Mouse (Mus musculus) inflammation-experienced regulatory T-cells, adult 16 weeks (primary cell): ENCODE results near the gene Olfr572. TPM values are rescaled to one million over a fixed set of nuclear protein-coding genes. Genes with fewer than 3 reads are reported as not detected.

ENCODE experiments used
- polyA plus RNA-seq: library from polyadenylated mRNA; unstranded; fragments of 100-300 nt; shearing (Covaris generic); gene quantifications from one replicate; pipeline ENCODE4 v1.2.1, GENCODE M21; 2017

The Olfr572 gene
- polyA plus RNA-seq = not detected

GRCm38 (mm10) chr7:102924109-102924508 is at the start of gene Olfr572:
Olfr572 (plus strand) TSS chr7:102924409.

GRCm38 (mm10) chr7:102876822-102877221 is 47.4 kb upstream of the Olfr572 start, which contains the start of gene Olfr568:
Olfr568 (plus strand) TSS chr7:102877122.

GRCm38 (mm10) chr7:102890782-102891181 is 33.4 kb upstream of the Olfr572 start, which contains the start of gene Olfr569:
Olfr569 (minus strand) TSS chr7:102890882.

GRCm38 (mm10) chr7:102917032-102917875 is 7.0 kb upstream of the Olfr572 start, which contains the start of gene Olfr571:
Olfr571 (minus strand) TSS chr7:102917536.

GRCm38 (mm10) chr7:102942475-102942874 is 18.3 kb downstream of the Olfr572 start, which contains the start of gene Olfr573-ps1:
Olfr573-ps1 (minus strand) TSS chr7:102942575.

GRCm38 (mm10) chr7:102948167-102948566 is 24.0 kb downstream of the Olfr572 start, which contains the start of gene Olfr574:
Olfr574 (plus strand) TSS chr7:102948467.

GRCm38 (mm10) chr7:102958593-102958992 is 34.4 kb downstream of the Olfr572 start, which contains the start of gene Olfr575:
Olfr575 (minus strand) TSS chr7:102958775.

GRCm38 (mm10) chr7:102962360-102962759 is 38.2 kb downstream of the Olfr572 start, which contains the start of gene Olfr576:
Olfr576 (plus strand) TSS chr7:102962660.

GRCm38 (mm10) chr7:102975843-102976242 is 51.6 kb downstream of the Olfr572 start, which contains the start of gene Olfr577:
Olfr577 (minus strand) TSS chr7:102975943.

Other genes with a start within 250 kb of the Olfr572 start
- 22.3 TPM for gene Trim68, start 237.1 kb upstream of the Olfr572 start, polyA plus RNA-seq
- gene Olfr557, start 228.5 kb upstream of the Olfr572 start, polyA plus RNA-seq = not detected
- gene Olfr558, start 222.2 kb upstream of the Olfr572 start, polyA plus RNA-seq = not detected
- not detected for gene Olfr33, start 205.3 kb upstream of the Olfr572 start, polyA plus RNA-seq
- gene Olfr559, start 196.9 kb upstream of the Olfr572 start, polyA plus RNA-seq = not detected
- not detected for gene Olfr560, start 165.0 kb upstream of the Olfr572 start, polyA plus RNA-seq
- not detected for gene Olfr78, start 164.9 kb upstream of the Olfr572 start, polyA plus RNA-seq
- gene Olfr561, start 153.2 kb upstream of the Olfr572 start, polyA plus RNA-seq = not detected
- gene Olfr564, start 120.9 kb upstream of the Olfr572 start, polyA plus RNA-seq = not detected
- gene Olfr566, start 65.6 kb upstream of the Olfr572 start, polyA plus RNA-seq = not detected
- gene Olfr568, start 47.3 kb upstream of the Olfr572 start, polyA plus RNA-seq = not detected
- not detected for gene Olfr569, start 33.5 kb upstream of the Olfr572 start, polyA plus RNA-seq
- gene Olfr570, start 29.8 kb upstream of the Olfr572 start, polyA plus RNA-seq = not detected
- not detected for gene Olfr571, start 6.9 kb upstream of the Olfr572 start, polyA plus RNA-seq
- gene Olfr573-ps1, start 18.2 kb downstream of the Olfr572 start, polyA plus RNA-seq = not detected
- not detected for gene Olfr574, start 24.1 kb downstream of the Olfr572 start, polyA plus RNA-seq
- not detected for gene Olfr575, start 34.4 kb downstream of the Olfr572 start, polyA plus RNA-seq
- gene Olfr576, start 38.3 kb downstream of the Olfr572 start, polyA plus RNA-seq = not detected
- not detected for gene Olfr577, start 51.5 kb downstream of the Olfr572 start, polyA plus RNA-seq
- gene Olfr578, start 64.9 kb downstream of the Olfr572 start, polyA plus RNA-seq = not detected
- gene Olfr582, start 113.6 kb downstream of the Olfr572 start, polyA plus RNA-seq = not detected
- not detected for gene Olfr583, start 126.9 kb downstream of the Olfr572 start, polyA plus RNA-seq
- not detected for gene Olfr584, start 157.5 kb downstream of the Olfr572 start, polyA plus RNA-seq
- gene Olfr585, start 173.3 kb downstream of the Olfr572 start, polyA plus RNA-seq = not detected
- gene Olfr586, start 201.2 kb downstream of the Olfr572 start, polyA plus RNA-seq = not detected
- not detected for gene Olfr588-ps1, start 216.5 kb downstream of the Olfr572 start, polyA plus RNA-seq
- not detected for gene Olfr589, start 231.9 kb downstream of the Olfr572 start, polyA plus RNA-seq